Mouse (Mus musculus) splenic B cell, adult 2 months (primary cell): ENCODE data around the gene Guk1.

Experiments
- DNase-seq: peaks from one replicate; pipeline ENCODE4 v3.0.0-alpha.2; 2011; ENCODE audit warnings: low read depth, low spot score
- H3K27me3 ChIP-seq: 2 replicates; pipeline ENCODE4 v1.6.1; 2012; ENCODE audit warnings: mild to moderate bottlenecking, low read length, moderate library complexity, mixed read lengths; ENCODE audit not compliant: control insufficient read depth, poor library complexity, insufficient read depth, severe bottlenecking
- H3K36me3 ChIP-seq: 2 replicates; pipeline ENCODE4 v1.6.1; 2012; ENCODE audit warnings: mild to moderate bottlenecking, low read length, moderate library complexity, mixed read lengths; ENCODE audit not compliant: control insufficient read depth, poor library complexity, insufficient read depth, severe bottlenecking

Guk1 gene

GRCm38 (mm10) chr11:59135051-59135820, 56.8 kb downstream of the Guk1 start:
- H3K36me3 ChIP-seq: no peaks in the 10 kb centered on the region
- 0 out of 2 replicates have a peak, but pooled peaks cover 3% of the 10 kb centered on the region for H3K27me3 ChIP-seq
- no peak for DNase-seq

GRCm38 (mm10) chr11:59134373-59134997, 57.5 kb downstream of the Guk1 start:
- Histone ChIP-seq H3K36me3 (no peaks in the 10 kb centered on the region), H3K27me3 (0 out of 2 replicates have a peak, but pooled peaks cover 3% of the 10 kb centered on the region)
- DNase-seq: peak; percentile 17
